Mouse (Mus musculus) MEL (cell line): ENCODE data around the gene Gja5. TPM values are rescaled to one million over a fixed set of nuclear protein-coding genes. Genes with fewer than 3 reads are reported as not detected.

Experiments
- DNase-seq: peaks from one replicate; pipeline ENCODE4 v3.0.0; 2011; ENCODE audit warnings: low read depth, low spot score
- H3K27ac ChIP-seq: 2 replicates; pipeline ENCODE4 v1.5.1; 2012; ENCODE audit warnings: low read depth, mild to moderate bottlenecking, control low read depth, low read length, moderate library complexity; ENCODE audit not compliant: control insufficient read depth
- H3K27me3 ChIP-seq, 2 experiments: fragments of 150-350 bp in 1 of 2; sonication (generic) in 1 of 2; 2 replicates each; pipeline ENCODE4 v1.6.1; 2012; ENCODE audit warnings: low read length in 2 of 2, mild to moderate bottlenecking in 2 of 2, improper control_type of control experiment in 1 of 2, moderate library complexity in 1 of 2; ENCODE audit not compliant: insufficient read depth in 2 of 2, control insufficient read depth in 1 of 2
- H3K36me3 ChIP-seq, 2 experiments: 2 replicates each; pipeline ENCODE4 v1.6.1; 2012 to 2014; ENCODE audit warnings: low read length in 2 of 2, improper control_type of control experiment in 1 of 2, inconsistent platforms in 1 of 2, mild to moderate bottlenecking in 1 of 2; ENCODE audit not compliant: insufficient read depth in 2 of 2, control insufficient read depth in 1 of 2
- H3K4me1 ChIP-seq, 2 experiments: fragments of 150-350 bp in 1 of 2; sonication (generic) in 1 of 2; 2 replicates each; pipeline ENCODE4 v1.6.1; 2012; ENCODE audit warnings: low read length in 2 of 2, improper control_type of control experiment in 1 of 2, mild to moderate bottlenecking in 1 of 2; ENCODE audit not compliant: insufficient read depth in 2 of 2, control insufficient read depth in 1 of 2
- H3K4me3 ChIP-seq, 2 experiments: fragments of 150-350 bp in 1 of 2; sonication (generic) in 1 of 2; 2 replicates each; pipeline ENCODE4 v1.5.1; 2012; ENCODE audit warnings: low read depth in 2 of 2, low read length in 2 of 2, mild to moderate bottlenecking in 2 of 2, moderate library complexity in 2 of 2, control low read depth in 1 of 2, improper control_type of control experiment in 1 of 2; ENCODE audit not compliant: control insufficient read depth in 1 of 2, insufficient read depth in 1 of 2
- H3K79me2 ChIP-seq: 2 replicates; pipeline ENCODE4 v1.6.1; 2012; ENCODE audit warnings: mild to moderate bottlenecking, low read length, moderate library complexity; ENCODE audit not compliant: control insufficient read depth, poor library complexity, insufficient read depth
- H3K9ac ChIP-seq: 2 replicates; pipeline ENCODE4 v1.6.1; 2012; ENCODE audit warnings: low read depth, mild to moderate bottlenecking, control low read depth, low read length, moderate library complexity; ENCODE audit not compliant: control insufficient read depth, poor library complexity, severe bottlenecking
- H3K9me3 ChIP-seq: fragments of 150-350 bp; sonication (generic); replicated peaks from 2 replicates; pipeline ENCODE4 v1.6.1; 2012; ENCODE audit warnings: mild to moderate bottlenecking, low read length, improper control_type of control experiment, moderate library complexity; ENCODE audit not compliant: insufficient read depth
- BHLHE40 ChIP-seq: IDR thresholded peaks from 2 replicates; pipeline ENCODE4 v1.6.1; 2012; ENCODE audit warnings: low read depth, mild to moderate bottlenecking, inconsistent platforms, low read length, improper control_type of control experiment, borderline replicate concordance
- CHD2 ChIP-seq: IDR thresholded peaks from 2 replicates; pipeline ENCODE4 v1.6.1; 2011; ENCODE audit warnings: low read length, improper control_type of control experiment
- CTCF ChIP-seq, 3 experiments: IDR thresholded peaks in 2 of 3; conservative IDR thresholded peaks in 1 of 3; 2 replicates each; pipeline ENCODE4 v1.5.1; 2011 to 2012; ENCODE audit warnings: low read length in 3 of 3, low read depth in 2 of 3, mild to moderate bottlenecking in 2 of 3, improper control_type of control experiment in 1 of 3, inconsistent platforms in 1 of 3, mixed read lengths in 1 of 3, moderate library complexity in 1 of 3; ENCODE audit not compliant: control insufficient read depth in 1 of 3, insufficient read depth in 1 of 3, poor library complexity in 1 of 3, severe bottlenecking in 1 of 3
- EP300 ChIP-seq, 2 experiments: IDR thresholded peaks; 2 replicates each; pipeline ENCODE4 v1.6.1; 2011; ENCODE audit warnings: improper control_type of control experiment in 2 of 2, low read length in 2 of 2, low read depth in 1 of 2, mild to moderate bottlenecking in 1 of 2
- GATA1 ChIP-seq: IDR thresholded peaks from 2 replicates; pipeline ENCODE4 v1.6.1; 2011; ENCODE audit warnings: low read depth, low read length, improper control_type of control experiment
- MAZ ChIP-seq: IDR thresholded peaks from 2 replicates; pipeline ENCODE4 v1.6.1; 2012; ENCODE audit warnings: low read depth, mild to moderate bottlenecking, inconsistent platforms, low read length, improper control_type of control experiment
- MEF2A ChIP-seq: IDR thresholded peaks from 2 replicates; pipeline ENCODE4 v1.6.1; 2014; ENCODE audit warnings: low read depth, mild to moderate bottlenecking, inconsistent platforms, low read length, improper control_type of control experiment; ENCODE audit not compliant: poor library complexity, insufficient replicate concordance, severe bottlenecking; ENCODE audit errors: extremely low read depth
- MYC ChIP-seq: IDR thresholded peaks from 2 replicates; pipeline ENCODE4 v1.6.1; 2011; ENCODE audit warnings: low read depth, mild to moderate bottlenecking, low read length, improper control_type of control experiment, moderate library complexity
- POLR2A ChIP-seq, 2 experiments: IDR thresholded peaks; 2 replicates each; pipeline ENCODE4 v1.6.1; 2011 to 2012; ENCODE audit warnings: low read length in 2 of 2, mild to moderate bottlenecking in 2 of 2, control low read depth in 1 of 2, improper control_type of control experiment in 1 of 2, low read depth in 1 of 2, moderate library complexity in 1 of 2; ENCODE audit not compliant: control insufficient read depth in 1 of 2, insufficient read depth in 1 of 2, poor library complexity in 1 of 2
- POLR2AphosphoS5 ChIP-seq: IDR thresholded peaks from 2 replicates; pipeline ENCODE4 v1.6.1; 2012; ENCODE audit warnings: low read depth, borderline replicate concordance, mild to moderate bottlenecking, inconsistent platforms, low read length, moderate library complexity, mixed read lengths
- RAD21 ChIP-seq: IDR thresholded peaks from 2 replicates; pipeline ENCODE4 v1.6.1; 2011; ENCODE audit warnings: mild to moderate bottlenecking, low read depth, low read length, improper control_type of control experiment
- TBP ChIP-seq: IDR thresholded peaks from 2 replicates; pipeline ENCODE4 v1.8.0; 2011; ENCODE audit warnings: low read depth, low read length, improper control_type of control experiment
- TCF12 ChIP-seq: IDR thresholded peaks from 2 replicates; pipeline ENCODE4 v1.6.1; 2014; ENCODE audit warnings: low read depth, mild to moderate bottlenecking, inconsistent platforms, low read length, improper control_type of control experiment, moderate library complexity
- USF1 ChIP-seq: IDR thresholded peaks from 2 replicates; pipeline ENCODE4 v1.6.1; 2014; ENCODE audit warnings: low read depth, mild to moderate bottlenecking, inconsistent platforms, low read length, improper control_type of control experiment, moderate library complexity
- USF2 ChIP-seq, 2 experiments: IDR thresholded peaks; 2 replicates each; pipeline ENCODE4 v1.6.1; 2011 to 2012; ENCODE audit warnings: improper control_type of control experiment in 2 of 2, low read length in 2 of 2, borderline replicate concordance in 1 of 2, inconsistent platforms in 1 of 2, low read depth in 1 of 2, mild to moderate bottlenecking in 1 of 2; ENCODE audit not compliant: insufficient read depth in 1 of 2
- ZKSCAN1 ChIP-seq: IDR thresholded peaks from 2 replicates; pipeline ENCODE4 v1.6.1; 2012; ENCODE audit warnings: low read depth, mild to moderate bottlenecking, inconsistent platforms, low read length, improper control_type of control experiment, moderate library complexity
- ZMIZ1 ChIP-seq: IDR thresholded peaks from 2 replicates; pipeline ENCODE4 v1.6.1; 2012; ENCODE audit warnings: low read depth, mild to moderate bottlenecking, inconsistent platforms, low read length, improper control_type of control experiment, moderate library complexity
- ZNF384 ChIP-seq: IDR thresholded peaks from 2 replicates; pipeline ENCODE4 v1.6.1; 2012; ENCODE audit warnings: low read depth, mild to moderate bottlenecking, inconsistent platforms, low read length, improper control_type of control experiment
- polyA plus RNA-seq, 2 experiments: library from polyadenylated mRNA; stranded (reverse) in 1 of 2; unstranded in 1 of 2; fragments of >175 nt in 1 of 2; fragments of >200 nt in 1 of 2; gene quantifications; 2 replicates each; pipeline versions ENCODE4 v1.2.1 to v1.2.4; 2012; ENCODE audit warnings: low replicate concordance in 2 of 2, low read depth in 1 of 2; ENCODE audit not compliant: insufficient read length in 2 of 2, insufficient read depth in 1 of 2, missing spikeins in 1 of 2
- total RNA-seq: library from RNA; depleted of rRNA; stranded (reverse); fragments of 300-350 nt; gene quantifications from 2 replicates; pipeline ENCODE4 v1.2.3, GENCODE M21; 2012

The Gja5 gene
- total and polyA plus RNA-seq, 3 experiments = 0.03 to 0.08 TPM; not detected in 1

GRCm38 (mm10) chr3:96963088-96964034, 58.9 kb downstream of the Gja5 start:
- Histone ChIP-seq H3K27ac (no peak overlapping the region), H3K4me3 (no peak overlapping the region), H3K4me1 (no peaks in the 10 kb centered on the region), H3K27me3 (peaks cover 10 to 14% of the 10 kb centered on the region in 2 experiments), H3K9ac (no peak overlapping the region), H3K9me3 (no peaks in the 10 kb centered on the region), H3K79me2 (no peaks in the 10 kb centered on the region), H3K36me3 (no peaks in the 10 kb centered on the region)
- no peak for DNase-seq
- TF ChIP-seq ZNF384 = peak; percentile 54
- no peak for TF ChIP-seq ZMIZ1

- H3K36me3 ChIP-seq = peaks cover 0 to 6% of the 10 kb centered on the region in 2 experiments; a peak in 1 of 4 replicates
- no peaks in the 10 kb centered on the region for H3K79me2 ChIP-seq
- peaks cover 1 to 4% of the 10 kb centered on the region in 2 experiments; a peak in 2 of 4 replicates for H3K27me3 ChIP-seq
- H3K4me1 ChIP-seq = peaks cover 5 to 15% of the 10 kb centered on the region in 2 experiments; a peak in 3 of 4 replicates
- peak; percentile 45 for DNase-seq
- no peak for TF ChIP-seq POLR2AphosphoS5
- peak; percentile 76 for TF ChIP-seq GATA1
- peak; percentile 55 to 72; a peak in 2 of 4 replicates for TF ChIP-seq EP300 (IDR thresholded peaks at IDR 0.05; ENCODE audit: low read depth in 1 of 2, low read length in 2 of 2)
- TF ChIP-seq TCF12 = peak; percentile 43; the same call in 1 of the 2 replicates
- H3K4me3 ChIP-seq = no peak overlapping the region
- no peaks in the 10 kb centered on the region for H3K9me3 ChIP-seq
- no peak overlapping the region for H3K9ac ChIP-seq
- no peak overlapping the region for H3K27ac ChIP-seq
Observed at GRCm38 (mm10) chr3:96970986-96971385, 66.5 kb downstream of the Gja5 start.

- H3K27ac ChIP-seq = no peak overlapping the region
- no peaks in the 10 kb centered on the region for H3K79me2 ChIP-seq
- no peak for TF ChIP-seq ZKSCAN1
- no peak for TF ChIP-seq USF2 (IDR thresholded peaks at IDR 0.05; ENCODE audit: borderline replicate concordance in 1 of 2, insufficient read depth in 1 of 2, low read depth in 1 of 2, low read length in 2 of 2)
- no peak for TF ChIP-seq MAZ
- no peak for TF ChIP-seq POLR2A (IDR thresholded peaks at IDR 0.05; ENCODE audit: control insufficient read depth in 1 of 2, insufficient read depth in 1 of 2, low read depth in 1 of 2, low read length in 2 of 2, poor library complexity in 1 of 2)
- TF ChIP-seq TBP = no peak
- no peak for TF ChIP-seq CHD2
- no peak for TF ChIP-seq USF1
- no peak for TF ChIP-seq GATA1
- TF ChIP-seq CTCF (IDR thresholded peaks at IDR 0.05 in 2 of 3, conservative IDR thresholded peaks at IDR 0.05 in 1 of 3; ENCODE audit: control insufficient read depth in 1 of 3, insufficient read depth in 1 of 3, low read depth in 2 of 3, low read length in 3 of 3, poor library complexity in 1 of 3, severe bottlenecking in 1 of 3) = no peak
- no peak for TF ChIP-seq MEF2A
- no peak for TF ChIP-seq BHLHE40
- TF ChIP-seq RAD21 = no peak
- TF ChIP-seq TCF12 = no peak
- TF ChIP-seq MYC = no peak
- TF ChIP-seq ZNF384 = no peak
- H3K9me3 ChIP-seq = no peaks in the 10 kb centered on the region
- no peak for DNase-seq
- H3K27me3 ChIP-seq = peaks cover 8 to 11% of the 10 kb centered on the region in 2 experiments
- H3K4me1 ChIP-seq = peaks cover 5 to 15% of the 10 kb centered on the region in 2 experiments; a peak in 3 of 4 replicates
- peaks cover 0 to 6% of the 10 kb centered on the region in 2 experiments; a peak in 1 of 4 replicates for H3K36me3 ChIP-seq
- no peak overlapping the region for H3K4me3 ChIP-seq
- no peak overlapping the region for H3K9ac ChIP-seq
Observed at GRCm38 (mm10) chr3:96974467-96974866, 70.0 kb downstream of the Gja5 start.
